Mouse (Mus musculus): ENCODE measurements around the gene BB287469. TPM values are rescaled to one million over a fixed set of nuclear protein-coding genes. Genes with fewer than 3 reads are reported as not detected.
"Not testable (repeated sequence)": the region's sequence is repeated elsewhere in the genome, so short reads cannot be mapped to it uniquely, and the experiment has no call there.

BB287469 gene
- total RNA-seq (2014; rRNA removed) (not detected in 2 replicates), polyA plus RNA-seq (2015; fragmentation: Nextera tagmentation; extraction: Ambion mirVana) (not detected in 2 replicates)

DNA sequence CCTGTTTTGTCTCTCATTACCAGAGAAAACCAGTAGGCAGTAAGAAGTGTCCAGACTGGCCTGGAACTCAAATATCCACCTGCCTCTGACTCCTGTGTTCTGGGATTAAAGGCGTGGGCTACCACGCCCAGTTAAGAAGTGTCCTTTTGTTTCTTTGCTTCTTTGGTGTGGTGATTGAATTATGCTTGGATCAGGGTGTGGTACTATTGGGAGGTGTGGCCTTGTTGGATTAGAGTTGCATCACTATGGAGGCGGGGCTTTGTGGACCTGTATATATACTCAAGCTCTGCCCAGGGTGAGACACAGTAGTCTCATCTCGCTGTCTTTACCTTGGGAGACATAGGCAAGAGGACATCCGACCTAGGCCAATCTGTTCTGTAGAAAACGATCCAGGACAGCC lies at the start of gene BB287469:
Gene BB287469 (plus strand): TSS at position 301 of the 400 bp plus-strand sequence.
- H3K9me3 ChIP-seq (ENCODE audit: low read length); H3K4me1 ChIP-seq (ENCODE audit: insufficient read depth, low read length); H3K36me3 ChIP-seq (ENCODE audit: insufficient read depth, low read length); ATAC-seq (ENCODE audit: low FRiP score); H3K4me3 ChIP-seq (ENCODE audit: low read depth, low read length); H3K27me3 ChIP-seq (ENCODE audit: insufficient read depth, low read length); H3K9ac ChIP-seq (replicated peaks; ENCODE audit: low read length, poor library complexity, severe bottlenecking); H3K4me2 ChIP-seq (ENCODE audit: low read depth, low read length, poor library complexity, severe bottlenecking); DNase-seq (ENCODE audit: low spot score); H3K27ac ChIP-seq (ENCODE audit: low read depth, low read length): not testable (repeated sequence)
- 94% methylated on average over 3 of the region's 6 CpGs for WGBS

DNA sequence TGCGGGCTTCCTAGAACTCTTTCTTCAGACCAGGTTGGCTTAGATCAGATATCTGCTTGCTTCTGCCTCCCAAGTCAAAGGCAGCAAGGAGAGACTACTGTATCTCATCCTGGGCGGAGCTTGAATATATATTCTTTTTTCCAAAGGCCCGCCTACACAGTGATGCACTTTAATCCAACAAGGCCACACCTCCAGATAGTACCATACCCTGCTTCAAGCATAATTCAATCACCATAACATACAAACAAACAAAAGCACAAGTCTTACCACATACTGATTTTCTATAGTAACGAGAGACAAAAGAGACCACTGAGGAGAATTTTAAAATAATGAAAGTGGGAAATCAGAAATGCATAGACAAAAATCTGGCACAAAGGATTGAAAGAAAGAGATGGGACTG lies 40.7 kb upstream of the BB287469 start, which contains the start of gene Gm21319:
Gene Gm21319 (minus strand): TSS at position 101 of the 400 bp plus-strand sequence.
- H3K36me3 ChIP-seq (ENCODE audit: insufficient read depth, low read length); ATAC-seq (ENCODE audit: low FRiP score); H3K9me3 ChIP-seq (ENCODE audit: low read length); H3K9ac ChIP-seq (replicated peaks; ENCODE audit: low read length, poor library complexity, severe bottlenecking); H3K27ac ChIP-seq (ENCODE audit: low read depth, low read length); H3K4me2 ChIP-seq (ENCODE audit: low read depth, low read length, poor library complexity, severe bottlenecking); H3K27me3 ChIP-seq (ENCODE audit: insufficient read depth, low read length); H3K4me3 ChIP-seq (ENCODE audit: low read depth, low read length); DNase-seq (ENCODE audit: low spot score); H3K4me1 ChIP-seq (ENCODE audit: insufficient read depth, low read length): not testable (repeated sequence)
- 86% methylated on average over 4 of the region's 4 CpGs for WGBS

DNA sequence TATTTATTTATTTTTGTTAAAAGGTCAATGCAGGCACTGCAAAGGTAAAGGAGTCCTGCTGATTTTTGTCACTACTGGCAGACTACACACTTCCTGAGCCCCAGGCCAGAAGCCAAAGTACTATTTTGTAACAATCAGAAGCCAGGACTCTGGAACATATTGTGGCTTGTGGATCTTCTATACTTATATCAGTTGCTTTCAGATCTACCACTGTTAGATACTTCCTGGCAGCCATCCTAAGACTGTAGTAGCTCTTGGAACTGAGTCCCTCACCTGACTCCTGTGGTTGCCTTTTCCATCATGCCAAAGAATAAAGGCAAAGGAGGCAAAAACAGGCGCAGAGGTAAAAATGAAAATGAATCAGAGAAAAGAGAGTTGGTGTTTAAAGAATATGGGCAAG lies 21.2 kb upstream of the BB287469 start, which contains the start of gene Gm21936:
Gene Gm21936 (plus strand): TSS at position 301 of the 400 bp plus-strand sequence.
- not testable (repeated sequence) for H3K27me3 ChIP-seq (ENCODE audit: insufficient read depth, low read length); H3K36me3 ChIP-seq (ENCODE audit: insufficient read depth, low read length); H3K4me2 ChIP-seq (ENCODE audit: low read depth, low read length, poor library complexity, severe bottlenecking); H3K9ac ChIP-seq (replicated peaks; ENCODE audit: low read length, poor library complexity, severe bottlenecking); ATAC-seq (ENCODE audit: low FRiP score); H3K4me1 ChIP-seq (ENCODE audit: insufficient read depth, low read length); DNase-seq (ENCODE audit: low spot score); H3K4me3 ChIP-seq (ENCODE audit: low read depth, low read length); H3K9me3 ChIP-seq (ENCODE audit: low read length); H3K27ac ChIP-seq (ENCODE audit: low read depth, low read length)
- WGBS, result 75% methylated on average over 1 of the region's 1 CpGs

DNA sequence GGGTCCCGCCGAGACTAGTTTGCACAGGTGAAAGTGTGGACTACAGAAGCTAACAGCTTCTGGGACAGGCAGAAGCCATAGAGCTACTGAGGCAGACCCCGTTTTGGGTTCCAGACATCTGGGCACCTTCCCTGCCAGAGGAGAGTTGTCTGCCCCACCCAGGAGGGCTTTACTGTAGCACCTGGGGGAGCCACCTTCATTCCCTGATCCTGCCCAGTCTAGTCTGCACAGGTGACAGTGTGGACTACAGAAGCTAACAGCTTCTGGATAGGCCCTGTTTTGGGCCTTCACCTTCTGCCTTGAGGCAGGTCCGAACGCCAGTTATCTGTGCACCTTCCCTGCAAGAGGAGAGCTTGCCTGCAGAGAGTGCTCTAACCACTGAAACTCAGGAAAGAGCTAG lies 18.4 kb upstream of the BB287469 start:
- 92% methylated on average over 5 of the region's 5 CpGs for WGBS
- not testable (repeated sequence) for H3K36me3 ChIP-seq (ENCODE audit: insufficient read depth, low read length); H3K27ac ChIP-seq (ENCODE audit: low read depth, low read length); H3K4me3 ChIP-seq (ENCODE audit: low read depth, low read length); ATAC-seq (ENCODE audit: low FRiP score); H3K4me2 ChIP-seq (ENCODE audit: low read depth, low read length, poor library complexity, severe bottlenecking); H3K27me3 ChIP-seq (ENCODE audit: insufficient read depth, low read length); H3K4me1 ChIP-seq (ENCODE audit: insufficient read depth, low read length); DNase-seq (ENCODE audit: low spot score); H3K9me3 ChIP-seq (ENCODE audit: low read length); H3K9ac ChIP-seq (replicated peaks; ENCODE audit: low read length, poor library complexity, severe bottlenecking)

DNA sequence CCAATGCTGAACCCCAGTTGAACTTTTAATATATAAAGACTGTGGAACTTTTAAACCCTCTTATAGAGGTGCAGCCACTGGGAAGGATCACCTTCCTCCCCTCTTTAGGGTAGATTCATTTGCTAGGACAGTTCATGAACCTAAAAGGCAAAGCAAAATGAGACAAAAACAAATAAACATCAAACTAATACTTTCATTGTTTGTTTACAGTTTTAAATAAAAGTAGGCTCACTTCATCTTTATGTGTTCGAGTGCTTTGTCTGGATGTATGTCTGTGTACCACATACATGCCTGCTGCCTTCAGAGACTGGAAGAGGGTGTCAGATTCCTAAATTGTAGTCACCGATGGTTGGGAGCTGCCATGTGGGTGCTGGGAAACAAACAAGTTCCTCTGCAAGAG lies 25.9 kb downstream of the BB287469 start, which contains the start of gene Gm2001:
Gene Gm2001 (minus strand): TSS at position 101 of the 400 bp plus-strand sequence.
- H3K9me3 ChIP-seq (ENCODE audit: low read length); H3K4me3 ChIP-seq (ENCODE audit: low read depth, low read length); H3K36me3 ChIP-seq (ENCODE audit: insufficient read depth, low read length); H3K4me1 ChIP-seq (ENCODE audit: insufficient read depth, low read length); H3K4me2 ChIP-seq (ENCODE audit: low read depth, low read length, poor library complexity, severe bottlenecking); ATAC-seq (ENCODE audit: low FRiP score); DNase-seq (ENCODE audit: low spot score); H3K9ac ChIP-seq (replicated peaks; ENCODE audit: low read length, poor library complexity, severe bottlenecking); H3K27me3 ChIP-seq (ENCODE audit: insufficient read depth, low read length); H3K27ac ChIP-seq (ENCODE audit: low read depth, low read length): not testable (repeated sequence)
- WGBS, result 61% methylated on average over 1 of the region's 2 CpGs

DNA sequence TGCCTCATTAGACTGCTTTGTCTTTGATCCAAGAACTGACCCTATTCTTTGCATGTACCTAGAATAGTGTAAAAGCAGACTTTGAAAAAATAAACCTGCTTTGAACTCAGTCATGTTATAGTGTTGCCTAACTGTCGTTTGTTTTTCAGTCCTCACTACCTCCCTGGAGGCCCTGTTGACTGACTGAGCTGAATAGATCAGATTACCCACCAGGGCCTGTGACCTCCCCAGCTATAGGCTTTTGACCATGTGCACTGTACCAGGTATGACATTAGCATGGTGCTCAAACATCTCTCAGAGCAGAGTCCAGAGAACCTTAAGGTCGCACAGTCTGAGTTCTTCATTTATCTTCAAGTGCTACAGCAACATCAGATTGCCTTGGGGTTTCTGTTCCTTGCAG lies 34.3 kb downstream of the BB287469 start:
- not testable (repeated sequence) for H3K4me3 ChIP-seq (ENCODE audit: low read depth, low read length); H3K27ac ChIP-seq (ENCODE audit: low read depth, low read length); H3K4me1 ChIP-seq (ENCODE audit: insufficient read depth, low read length); H3K27me3 ChIP-seq (ENCODE audit: insufficient read depth, low read length); DNase-seq (ENCODE audit: low spot score); H3K9ac ChIP-seq (replicated peaks; ENCODE audit: low read length, poor library complexity, severe bottlenecking); ATAC-seq (ENCODE audit: low FRiP score); H3K9me3 ChIP-seq (ENCODE audit: low read length); H3K36me3 ChIP-seq (ENCODE audit: insufficient read depth, low read length); H3K4me2 ChIP-seq (ENCODE audit: low read depth, low read length, poor library complexity, severe bottlenecking)
- no CpG with 5 or more reads among the region's 2 CpGs for WGBS

DNA sequence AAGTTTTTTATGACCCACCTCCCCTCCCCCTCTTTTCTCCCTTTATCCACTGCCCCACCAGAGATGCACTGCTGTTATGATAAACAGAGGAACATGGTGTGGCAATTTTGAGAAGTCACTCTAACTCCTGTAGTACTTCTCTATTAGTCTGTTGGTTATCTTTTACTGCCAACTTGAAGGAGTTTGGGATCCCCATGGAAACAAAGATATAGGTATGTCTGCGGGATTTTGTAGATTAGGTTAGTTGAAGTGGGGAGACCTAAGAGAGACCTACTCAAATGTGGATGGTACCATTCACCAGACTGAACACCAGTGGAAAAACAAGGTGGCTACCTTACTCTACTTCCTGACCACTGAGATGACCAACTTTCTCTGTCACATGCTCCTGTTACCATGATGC lies 39.7 kb downstream of the BB287469 start:
- H3K9me3 ChIP-seq (ENCODE audit: low read length); H3K4me3 ChIP-seq (ENCODE audit: low read depth, low read length); ATAC-seq (ENCODE audit: low FRiP score); H3K4me1 ChIP-seq (ENCODE audit: insufficient read depth, low read length); H3K27me3 ChIP-seq (ENCODE audit: insufficient read depth, low read length); H3K9ac ChIP-seq (replicated peaks; ENCODE audit: low read length, poor library complexity, severe bottlenecking); DNase-seq (ENCODE audit: low spot score); H3K4me2 ChIP-seq (ENCODE audit: low read depth, low read length, poor library complexity, severe bottlenecking); H3K27ac ChIP-seq (ENCODE audit: low read depth, low read length); H3K36me3 ChIP-seq (ENCODE audit: insufficient read depth, low read length): not testable (repeated sequence)
- 80% methylated on average over 1 of the region's 1 CpGs for WGBS

DNA sequence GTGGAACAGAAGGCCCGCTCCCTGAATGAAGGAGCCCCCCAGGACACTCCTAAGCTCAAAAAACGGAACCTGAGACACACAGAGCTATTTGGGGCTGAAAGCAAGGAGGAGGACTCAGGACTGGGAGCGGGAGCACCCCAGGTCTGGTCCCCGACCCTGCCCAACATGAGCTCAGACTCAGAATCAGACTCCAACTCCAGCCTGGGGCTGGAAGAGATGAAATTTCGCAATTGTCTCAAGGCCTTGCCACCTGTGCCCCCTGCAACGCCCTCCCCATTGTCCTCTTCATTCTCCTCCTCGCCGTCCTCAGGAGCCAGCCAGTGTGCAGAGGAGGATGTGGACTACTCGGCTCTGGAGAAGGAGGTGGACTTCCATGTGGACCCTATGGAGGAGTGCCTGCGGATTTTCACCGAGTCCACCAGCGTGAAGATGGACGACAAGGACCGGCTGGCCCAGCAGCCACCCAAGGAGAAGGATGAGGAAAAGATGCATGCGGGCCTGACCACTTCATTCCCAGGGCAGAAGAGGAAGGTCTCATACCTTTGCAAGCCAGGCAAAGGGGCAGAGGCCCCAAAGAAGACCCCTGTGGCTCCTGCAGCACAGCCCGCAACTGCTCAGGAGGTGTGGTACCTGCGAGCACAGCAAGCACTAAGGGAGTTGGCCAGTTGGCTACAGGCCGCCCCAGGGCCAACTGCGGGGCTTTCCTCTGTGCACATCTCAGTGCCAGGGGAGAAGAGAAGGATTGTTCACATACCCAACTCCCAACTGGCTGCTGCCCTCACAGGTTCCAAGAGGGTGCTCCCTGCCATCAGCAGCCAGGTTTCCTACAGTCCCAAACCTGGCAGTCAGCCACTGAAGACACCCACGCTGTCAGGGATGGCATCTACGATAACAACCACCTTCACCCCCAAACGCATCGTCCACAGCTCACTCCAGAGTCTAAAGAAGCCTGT lies 45.6 kb downstream of the BB287469 start:
- not testable (repeated sequence) for H3K36me3 ChIP-seq (ENCODE audit: insufficient read depth, low read length); H3K27me3 ChIP-seq (ENCODE audit: insufficient read depth, low read length); H3K4me2 ChIP-seq (ENCODE audit: low read depth, low read length, poor library complexity, severe bottlenecking); H3K9ac ChIP-seq (replicated peaks; ENCODE audit: low read length, poor library complexity, severe bottlenecking); H3K9me3 ChIP-seq (ENCODE audit: low read length); H3K4me3 ChIP-seq (ENCODE audit: low read depth, low read length); DNase-seq (ENCODE audit: low spot score); H3K4me1 ChIP-seq (ENCODE audit: insufficient read depth, low read length); ATAC-seq (ENCODE audit: low FRiP score); H3K27ac ChIP-seq (ENCODE audit: low read depth, low read length)
- WGBS, result 86% methylated on average over 23 of the region's 23 CpGs
